Mouse (Mus musculus) heart, postnatal 25 days (tissue): ENCODE measurements around the gene Tmem144. TPM values are rescaled to one million over a fixed set of nuclear protein-coding genes. Genes with fewer than 3 reads are reported as not detected.
"Not testable (repeated sequence)": the region's sequence is repeated elsewhere in the genome, so short reads cannot be mapped to it uniquely, and the experiment has no call there.

Source experiments
- DNase-seq: peaks from one replicate; pipeline ENCODE4 v3.0.0; 2022; ENCODE audit warnings: low spot score
- intact Hi-C: fragments of 180-260 bp; cut with DNase I; formaldehyde crosslinking; loops from one replicate; pipeline ENCODE4 v1.15.1; 2025
- total RNA-seq, 2 experiments: library from RNA; stranded (reverse); gene quantifications; 2 replicates each; pipeline ENCODE4 v1.2.3; 2021

Gene Tmem144
- total RNA-seq, 2 experiments from 2014 or later, result 8.1 to 9.1 TPM

DNA sequence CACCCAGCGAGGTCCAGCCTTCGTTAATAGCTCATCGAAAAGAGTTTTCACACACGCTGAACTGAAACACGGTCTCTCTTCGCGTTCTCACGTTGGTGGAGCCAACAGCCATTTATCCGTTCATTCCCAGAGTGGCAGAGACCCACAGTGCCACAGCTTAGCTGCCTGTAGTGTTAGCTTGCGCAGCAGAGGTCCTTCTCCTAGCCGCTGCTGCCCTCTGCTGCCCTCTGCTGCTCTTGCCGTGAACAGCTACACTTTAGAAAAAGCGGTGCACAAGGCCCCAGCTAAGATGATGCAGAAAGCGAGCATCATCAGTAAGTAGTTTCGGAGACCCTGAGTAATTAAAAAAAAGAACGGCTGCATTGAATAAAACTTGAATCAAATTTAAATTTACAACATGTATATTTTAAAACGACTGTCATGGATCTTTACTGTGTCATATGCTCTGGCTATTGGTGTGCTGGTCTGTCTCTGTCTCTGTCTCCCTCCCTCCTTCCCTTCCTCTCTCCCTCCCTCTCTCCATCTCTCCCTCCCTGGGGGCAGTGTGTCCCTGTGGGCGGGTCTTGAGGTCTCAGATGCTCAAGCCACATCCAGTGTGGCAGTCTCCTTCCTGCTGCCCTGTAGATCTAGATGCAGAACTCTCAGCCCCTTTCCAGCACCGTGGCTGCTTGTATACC is 38.6 kb downstream of the Tmem144 start:
- intact Hi-C loops, result no loop called here
- DNase-seq, result no peak

- no peak for DNase-seq
- intact Hi-C loops, result no loop called here
Measured at GRCm38 (mm10) chr3:79812042-79812441, 40.5 kb downstream of the Tmem144 start.

DNA sequence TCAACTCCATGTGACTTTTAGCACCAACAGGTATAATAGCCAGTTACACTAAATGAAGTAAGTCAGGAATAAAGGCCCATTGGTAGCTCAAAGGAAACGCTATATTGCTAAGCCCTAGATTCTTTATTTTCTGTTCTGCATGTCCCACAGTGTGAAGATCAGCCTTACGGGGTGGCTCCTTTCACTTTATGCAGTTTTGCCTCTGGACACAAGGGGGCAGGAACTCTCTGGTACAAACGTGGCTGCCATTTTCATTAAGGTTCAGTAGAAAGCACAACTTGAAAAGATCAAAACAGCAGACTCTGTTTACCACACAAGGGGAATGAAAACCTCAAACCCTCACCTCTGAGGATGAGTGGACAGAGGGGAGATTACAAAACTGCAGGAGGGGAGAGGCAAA is 40.9 kb downstream of the Tmem144 start:
- no peak for DNase-seq

GRCm38 (mm10) chr3:79810563-79810962 is 42.0 kb downstream of the Tmem144 start:
- no peak for DNase-seq
- intact Hi-C loops, result no loop called here

More for the DNA sequence above, 40.9 kb downstream of the Tmem144 start:
- intact Hi-C loops, result no loop called here

GRCm38 (mm10) chr3:79809180-79809567 is 43.4 kb downstream of the Tmem144 start:
- DNase-seq, result no peak
- intact Hi-C loops, result loop anchor here (1.0 to 2.0 kb wide), 3 partner anchors 64 to 144 kb away; no protein-coding TSS in a partner anchor

GRCm38 (mm10) chr3:79808530-79809179 is 43.9 kb downstream of the Tmem144 start:
- intact Hi-C loops, result loop anchor here (1.0 to 2.0 kb wide), 3 partner anchors 64 to 144 kb away; no protein-coding TSS in a partner anchor
- DNase-seq, result no peak

GRCm38 (mm10) chr3:79800761-79801160 is 51.8 kb downstream of the Tmem144 start:
- intact Hi-C loops, DNase-seq: not testable (repeated sequence)

DNA sequence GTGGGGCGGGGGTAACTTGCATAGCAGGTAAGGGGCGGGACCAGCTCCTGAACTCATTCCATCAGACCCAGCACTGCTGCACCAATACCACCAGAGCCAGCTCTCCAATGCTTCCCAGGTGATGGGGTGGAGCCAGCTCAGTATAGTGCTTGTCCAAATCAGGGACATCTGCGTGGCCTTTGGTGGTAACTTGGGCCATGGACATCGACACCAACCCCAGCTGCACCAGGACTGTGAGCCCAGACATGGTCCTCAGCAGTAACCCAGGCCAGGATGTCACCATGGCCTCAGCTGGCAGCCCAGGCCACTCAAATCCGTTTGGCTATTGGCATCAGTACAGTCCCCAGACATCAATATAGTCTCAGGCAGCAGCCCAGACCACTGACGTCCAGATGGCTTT is 60.3 kb downstream of the Tmem144 start:
- DNase-seq, result no peak
- intact Hi-C loops, result no loop called here

DNA sequence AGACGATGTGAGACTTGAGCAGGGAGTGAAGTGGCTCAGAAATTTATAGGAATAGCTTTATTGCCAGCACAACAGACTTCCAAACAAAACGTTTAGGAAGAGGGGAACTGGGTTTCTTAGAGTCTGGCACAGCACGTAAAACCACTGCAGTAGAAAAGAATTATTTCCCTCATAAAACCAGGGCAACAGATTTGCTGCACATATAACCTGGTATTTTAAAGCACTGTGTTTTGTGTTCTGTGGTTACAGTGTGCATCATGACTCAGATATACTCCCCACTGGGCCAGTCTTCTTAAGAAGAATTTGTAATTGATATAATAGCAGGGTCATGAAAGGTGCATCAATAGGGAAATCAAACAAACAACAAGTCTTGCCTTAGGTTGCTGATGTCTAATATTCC is 62.2 kb downstream of the Tmem144 start:
- DNase-seq, result no peak
- intact Hi-C loops, result no loop called here

DNA sequence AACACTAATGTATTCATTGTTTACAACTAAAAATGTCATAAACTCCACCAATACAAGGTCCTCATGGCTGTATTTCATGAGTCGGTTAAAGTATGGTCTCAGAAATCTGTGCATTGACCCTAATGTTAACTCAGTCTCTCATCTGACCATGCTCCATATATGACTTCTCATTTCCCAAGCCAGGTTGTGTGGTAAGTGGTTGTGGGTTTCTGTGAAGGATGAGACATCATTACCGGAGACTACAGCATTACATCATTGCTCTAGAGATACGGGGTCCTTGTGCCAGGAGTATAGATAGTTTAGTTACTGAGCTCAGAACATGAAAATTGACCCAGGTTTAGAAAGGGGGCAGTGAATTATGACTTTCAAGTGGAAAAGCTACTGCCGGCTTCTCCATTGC is 63.0 kb downstream of the Tmem144 start:
- intact Hi-C loops, result no loop called here
- DNase-seq, result no peak

DNA sequence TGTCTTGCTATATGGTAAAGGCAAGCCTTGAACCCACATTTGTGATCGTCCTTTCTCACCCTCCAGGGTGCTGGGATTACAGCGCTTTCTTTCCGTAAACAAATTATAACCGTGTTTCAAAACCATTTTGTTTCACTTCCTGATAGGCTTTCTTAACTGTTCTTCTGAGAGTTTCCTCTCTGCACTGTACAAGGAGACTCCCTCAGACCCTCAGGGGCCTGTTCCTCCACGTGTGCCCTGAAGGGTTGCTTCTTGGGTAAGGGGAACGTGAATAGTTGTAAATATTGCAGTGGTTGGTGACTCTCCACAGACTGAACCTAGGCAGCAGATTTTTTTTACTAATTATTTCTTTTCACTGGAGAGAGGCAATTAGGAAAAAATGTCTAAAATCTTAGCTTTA is 63.6 kb downstream of the Tmem144 start:
- intact Hi-C loops, result no loop called here
- DNase-seq, result no peak

DNA sequence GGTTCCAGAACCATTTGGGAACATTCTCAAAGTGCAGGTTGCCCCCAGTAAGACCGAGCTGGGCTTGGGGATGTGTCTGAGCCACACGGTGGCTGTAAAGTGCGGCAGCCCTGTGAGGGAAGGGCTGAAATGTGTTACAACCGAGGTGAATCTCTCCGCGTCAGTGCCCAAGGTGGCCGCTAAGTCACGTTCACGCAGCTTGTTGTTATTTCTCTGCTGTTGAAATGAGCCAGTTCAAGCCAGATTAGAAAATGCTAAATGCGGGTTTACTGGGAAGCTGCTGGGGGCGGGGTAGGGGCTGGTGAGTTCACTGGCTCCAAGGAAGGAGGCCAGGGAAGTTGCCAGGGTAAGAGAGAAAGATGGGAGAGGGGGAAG is 68.2 kb downstream of the Tmem144 start:
- intact Hi-C loops, result no loop called here
- DNase-seq, result no peak

DNA sequence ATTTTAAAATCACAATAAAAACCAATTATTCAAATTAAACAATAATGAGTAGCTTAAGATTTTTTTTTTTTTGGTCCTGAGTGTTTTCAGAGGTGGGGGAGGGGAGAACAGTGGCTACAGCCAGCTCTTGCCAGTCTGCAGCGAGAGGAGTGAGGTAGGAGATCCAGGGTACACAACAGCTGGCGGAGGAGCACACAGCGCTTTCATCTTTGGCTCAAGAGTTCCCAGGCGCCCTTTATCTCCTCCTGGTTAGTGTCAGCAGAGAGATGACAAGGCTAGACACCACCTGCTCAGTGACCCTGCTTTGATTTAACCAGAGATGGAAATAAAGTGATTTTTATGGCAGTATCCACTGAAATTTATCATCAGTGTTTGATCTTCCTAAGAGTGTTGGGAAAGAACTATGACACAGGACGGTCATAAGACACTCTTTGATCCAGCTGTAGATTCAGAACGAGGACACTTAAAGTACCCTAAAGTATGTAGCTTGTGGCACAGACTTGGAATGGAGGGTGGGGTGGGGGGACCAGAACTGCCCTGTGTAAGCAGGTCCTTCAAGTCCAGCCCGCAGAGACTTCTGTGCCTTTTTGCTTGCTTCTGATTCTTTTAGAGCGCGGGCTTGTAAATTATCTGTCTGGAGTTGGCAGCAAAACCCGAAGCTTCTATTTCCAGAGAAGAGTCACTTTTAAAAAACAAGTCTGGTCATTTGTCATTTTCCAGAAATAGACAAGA is 68.8 kb downstream of the Tmem144 start:
- DNase-seq, result no peak
- intact Hi-C loops, result no loop called here

- DNase-seq, result peak; percentile 9
- intact Hi-C loops, result no loop called here
Measured at GRCm38 (mm10) chr3:79772701-79773100, 79.9 kb downstream of the Tmem144 start.

Other genes starting within 250 kb of the Tmem144 start
- gene 4930579G24Rik, start 223.7 kb downstream of the Tmem144 start, total RNA-seq, result 1 to 10 TPM; 1.7 TPM
- 100 to 1,000 TPM; 492 to 526 TPM for gene Etfdh, start 223.3 kb downstream of the Tmem144 start, total RNA-seq
- 1 to 10 TPM; 1.7 to 1.8 TPM for gene Rxfp1, start 114.9 kb downstream of the Tmem144 start, total RNA-seq
- 10 to 100 TPM; 23.8 to 27.7 TPM for gene Fam198b, start 31.8 kb upstream of the Tmem144 start, total RNA-seq